Mouse (Mus musculus): ENCODE results near the gene Tnrc6a.
A peak's percentile ranks its signal among the peaks of the same experiment; 100 is the strongest.

Gene Tnrc6a

DNA sequence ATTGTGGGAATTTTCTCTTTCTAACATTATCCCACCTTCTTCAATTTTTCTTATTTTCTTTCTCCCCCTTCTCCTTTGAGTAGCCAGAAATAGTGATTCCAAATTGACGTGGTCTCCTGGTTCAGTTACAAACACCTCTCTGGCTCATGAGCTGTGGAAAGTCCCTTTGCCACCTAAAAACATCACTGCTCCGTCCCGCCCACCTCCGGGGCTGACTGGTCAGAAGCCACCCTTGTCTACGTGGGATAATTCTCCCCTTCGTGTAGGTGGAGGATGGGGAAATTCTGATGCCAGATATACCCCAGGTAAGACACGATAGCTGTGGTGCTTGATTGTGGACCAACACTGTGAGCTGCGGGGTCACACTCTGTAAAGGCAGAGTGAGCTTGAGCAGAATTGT, 66.1 kb downstream of the Tnrc6a start:
- no peak for DNase-seq (ENCODE audit: low spot score in 2 of 2)

DNA sequence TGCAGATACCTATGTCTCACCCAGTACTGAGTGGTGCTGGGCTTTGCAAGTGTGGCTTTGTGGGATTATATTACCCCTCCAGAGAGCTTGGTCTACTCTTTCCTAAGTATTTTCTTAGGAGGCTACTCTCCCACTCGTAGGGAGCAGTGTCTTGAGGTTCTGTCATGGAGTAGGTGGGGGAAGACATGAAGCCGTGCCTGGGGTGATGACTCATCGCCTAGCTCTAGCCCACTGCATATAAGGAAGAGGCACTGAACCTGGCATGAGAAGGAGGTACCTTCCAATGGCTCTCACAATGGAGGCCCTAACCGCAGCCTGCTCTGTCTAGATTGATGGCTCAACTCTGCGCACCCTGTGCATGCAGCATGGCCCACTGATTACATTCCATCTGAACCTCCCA, 68.0 kb downstream of the Tnrc6a start:
- DNase-seq (ENCODE audit: low spot score in 2 of 2) = no peak

DNA sequence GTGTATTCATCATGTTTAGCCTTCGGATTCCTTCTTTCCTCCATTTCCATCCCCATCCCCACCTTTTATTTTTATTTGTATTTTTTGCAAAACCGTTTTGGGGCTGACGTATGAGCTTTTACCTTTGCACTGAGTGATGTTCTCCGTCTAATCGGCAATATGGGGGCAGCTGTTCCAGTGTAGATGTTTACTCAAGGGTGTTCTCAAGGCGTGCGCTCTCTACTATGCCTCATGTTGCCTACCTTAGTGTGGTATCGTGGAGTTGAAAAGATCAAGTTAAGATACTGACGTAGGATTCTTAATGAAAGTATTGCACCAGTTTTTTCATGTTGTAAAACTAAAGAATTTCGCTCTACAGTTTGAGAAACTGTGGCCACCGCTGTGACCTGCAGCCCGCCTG, 69.5 kb downstream of the Tnrc6a start:
- DNase-seq (ENCODE audit: low spot score in 2 of 2) = no peak

DNA sequence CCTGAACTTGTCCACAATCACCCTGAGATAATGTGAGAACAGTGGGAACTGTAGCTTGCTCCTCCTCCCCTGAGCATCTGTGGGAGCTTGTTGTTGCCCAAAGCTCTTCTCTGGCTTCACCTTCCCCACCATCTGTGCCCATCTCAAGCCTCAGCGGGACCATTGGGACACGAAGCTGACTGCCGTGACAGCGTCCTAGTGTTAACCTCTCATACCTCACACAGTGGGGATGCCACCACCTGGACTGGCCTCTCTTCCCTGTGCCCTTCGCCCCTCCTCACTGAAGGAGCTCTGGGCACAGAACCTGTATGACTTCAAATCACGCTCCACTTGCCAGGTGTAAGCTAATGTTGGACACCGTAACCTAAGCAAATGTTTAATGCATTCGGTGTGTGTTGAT, 71.0 kb downstream of the Tnrc6a start:
- no peak for DNase-seq (ENCODE audit: low spot score in 2 of 2)

DNA sequence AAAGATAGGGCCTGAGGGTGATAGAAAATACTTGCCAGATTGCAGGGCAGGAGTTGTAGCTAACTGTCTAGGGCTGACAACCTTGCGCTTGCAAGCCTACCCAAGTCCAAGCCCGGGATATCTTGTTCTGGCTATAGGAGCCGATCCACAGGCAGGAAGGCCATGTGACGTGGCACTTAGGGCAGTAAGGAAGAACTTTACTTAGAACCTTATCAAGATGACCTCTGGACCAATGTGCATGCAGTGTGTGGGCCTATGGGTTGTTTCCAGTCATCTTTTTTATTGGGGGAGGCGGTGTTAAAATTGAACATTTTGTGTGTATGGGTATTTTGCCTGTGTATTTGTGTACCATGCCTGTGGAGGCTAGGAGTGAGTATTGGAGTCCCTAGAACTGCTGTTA, 72.7 kb downstream of the Tnrc6a start:
- DNase-seq (ENCODE audit: low spot score in 2 of 2) = no peak

DNA sequence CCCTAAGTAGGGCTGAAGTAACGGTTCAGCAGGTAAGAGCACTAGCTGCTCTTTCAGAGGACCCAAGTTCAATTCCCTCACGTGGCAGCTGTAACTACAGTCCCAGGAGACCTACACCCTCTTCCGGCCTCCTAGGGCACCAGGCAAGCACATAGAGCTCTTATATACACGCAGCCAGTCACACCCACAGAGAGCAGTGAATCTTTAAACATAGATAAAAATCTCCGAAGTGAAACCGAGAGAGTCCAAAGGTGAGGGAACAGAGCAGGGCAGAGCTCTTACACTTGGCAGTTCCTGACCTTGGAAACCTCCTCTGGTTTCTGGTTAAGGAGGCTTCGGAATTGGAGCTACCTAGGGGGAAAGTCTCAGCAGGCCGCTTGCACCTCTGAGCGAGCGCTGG, 75.0 kb downstream of the Tnrc6a start:
- no peak for DNase-seq (ENCODE audit: low spot score in 2 of 2)

DNA sequence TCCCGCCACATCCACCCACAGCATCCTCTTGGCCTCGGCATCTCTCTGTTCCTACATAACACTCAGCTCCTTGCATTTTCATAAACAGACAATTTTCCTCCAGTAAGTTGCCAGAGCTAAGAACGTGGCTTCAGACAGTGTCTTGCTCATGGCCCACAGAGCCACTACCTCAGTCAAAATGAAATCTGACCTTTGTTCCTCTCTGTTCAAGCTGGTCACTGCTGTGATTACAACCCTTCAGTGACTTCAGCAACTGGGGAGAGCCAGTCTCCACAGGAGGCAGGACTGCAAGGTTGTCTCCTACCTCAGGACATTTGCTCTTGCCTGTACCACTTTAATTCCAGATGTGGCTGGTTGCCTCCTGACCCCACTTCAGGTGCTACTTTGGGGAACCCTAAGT, 75.5 kb downstream of the Tnrc6a start:
- no peak for DNase-seq (ENCODE audit: low spot score in 2 of 2)

DNA sequence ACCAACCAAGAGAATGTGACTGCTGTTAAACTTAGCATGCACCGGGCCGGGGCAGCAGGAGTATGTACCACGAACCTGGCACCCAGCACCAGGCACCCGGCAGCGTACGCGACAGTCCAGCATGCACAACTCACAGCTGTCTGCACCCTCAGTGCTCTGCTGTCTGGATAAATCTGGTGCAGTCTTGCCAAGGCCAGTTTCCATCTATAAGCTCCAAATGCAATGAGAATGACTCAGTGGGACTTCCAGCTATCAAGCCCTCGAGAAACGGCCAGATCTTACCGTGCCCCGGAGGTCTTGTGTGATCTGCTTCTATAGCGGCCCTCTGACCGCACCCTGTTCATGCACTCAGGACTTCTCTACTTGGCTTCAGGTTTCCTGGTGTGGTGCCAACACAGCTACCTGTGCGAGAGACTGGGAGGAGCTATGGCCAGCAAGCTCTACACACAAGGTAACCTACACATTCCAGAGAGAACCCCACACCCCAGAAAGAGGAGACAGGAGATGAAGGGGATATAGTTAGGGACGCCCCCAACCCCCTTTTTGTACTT, 76.0 kb downstream of the Tnrc6a start:
- no peak for DNase-seq (ENCODE audit: low spot score in 2 of 2)

DNA sequence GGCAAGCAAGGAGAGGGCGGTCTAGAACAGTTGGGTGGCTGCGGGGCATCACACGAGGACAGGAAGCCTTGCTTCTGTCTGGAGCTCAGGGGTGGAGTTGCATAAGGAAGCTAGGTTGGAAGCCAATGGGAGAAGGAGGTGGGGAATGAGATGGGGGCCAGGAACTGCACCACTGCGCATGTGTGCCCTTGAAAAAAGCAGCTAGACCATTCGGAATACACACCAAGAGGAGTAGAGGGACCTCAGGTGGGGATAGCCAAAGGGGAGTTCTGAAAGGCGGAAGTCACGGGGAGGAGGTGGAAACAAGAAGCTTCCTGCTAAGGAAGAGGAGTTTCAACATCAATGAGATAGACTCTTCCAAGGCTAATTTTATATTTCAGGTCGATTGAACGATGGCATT, 77.0 kb downstream of the Tnrc6a start:
- DNase-seq (ENCODE audit: low spot score in 2 of 2) = no peak

DNA sequence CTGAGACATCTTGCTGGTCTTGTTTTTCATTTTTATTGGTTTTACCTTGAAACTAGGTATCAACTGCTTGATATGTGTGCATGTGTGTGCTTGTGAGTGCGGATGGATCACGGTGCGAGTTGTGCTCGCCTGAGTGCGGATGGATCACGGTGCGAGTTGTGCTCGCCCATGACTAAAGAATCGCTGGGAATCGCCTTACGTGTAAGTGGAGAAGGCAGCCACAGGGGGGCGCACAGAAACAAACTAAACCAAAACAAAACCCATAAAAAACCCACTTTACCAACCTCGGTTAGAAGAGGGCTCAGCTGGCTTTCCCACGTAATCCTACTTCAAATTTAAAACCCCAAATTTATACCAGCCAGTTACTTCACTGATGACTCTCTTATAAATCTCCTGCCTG, 81.6 kb downstream of the Tnrc6a start:
- DNase-seq (ENCODE audit: low spot score in 2 of 2) = peak; percentile 62 to 66

DNA sequence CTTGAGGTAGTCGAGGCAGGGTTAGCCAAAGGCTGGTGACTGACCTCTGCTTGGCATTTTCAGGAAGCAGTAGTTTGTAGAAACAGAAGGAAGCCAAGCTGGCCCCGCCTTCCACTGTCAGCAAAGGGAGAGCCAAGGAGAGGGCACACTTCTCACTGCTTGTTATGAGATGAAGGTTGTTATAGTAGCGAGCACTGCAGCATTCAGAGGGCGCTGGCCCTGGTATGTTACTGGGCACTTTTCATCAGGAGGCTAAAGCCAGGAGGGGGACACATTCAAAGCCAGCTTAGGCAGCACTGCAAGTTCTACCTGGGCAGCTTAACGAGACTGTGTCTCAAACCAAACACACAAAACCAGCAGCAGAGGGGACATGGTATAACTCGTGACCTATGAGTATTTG, 83.9 kb downstream of the Tnrc6a start:
- no peak for DNase-seq (ENCODE audit: low spot score in 2 of 2)

DNA sequence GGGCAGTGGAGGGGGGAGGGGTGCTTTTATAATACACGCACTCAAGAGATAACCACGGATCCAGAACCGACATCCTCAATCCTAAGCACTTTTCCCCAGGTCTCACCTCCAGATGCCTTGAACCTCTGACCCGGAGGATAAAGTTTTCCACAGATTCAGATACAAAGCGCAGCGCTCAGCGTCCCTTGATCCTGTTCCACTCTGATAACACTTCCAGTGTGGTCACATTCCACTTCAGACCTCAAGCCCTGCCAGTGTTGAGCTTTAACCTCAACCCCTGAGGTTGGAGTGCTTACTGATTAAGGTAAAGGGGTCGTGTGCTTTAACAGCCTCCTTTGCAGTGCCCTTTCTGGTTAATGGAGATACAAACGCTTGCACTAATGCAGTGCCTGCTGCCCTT, 86.2 kb downstream of the Tnrc6a start:
- DNase-seq (ENCODE audit: low spot score in 2 of 2) = no peak

DNA sequence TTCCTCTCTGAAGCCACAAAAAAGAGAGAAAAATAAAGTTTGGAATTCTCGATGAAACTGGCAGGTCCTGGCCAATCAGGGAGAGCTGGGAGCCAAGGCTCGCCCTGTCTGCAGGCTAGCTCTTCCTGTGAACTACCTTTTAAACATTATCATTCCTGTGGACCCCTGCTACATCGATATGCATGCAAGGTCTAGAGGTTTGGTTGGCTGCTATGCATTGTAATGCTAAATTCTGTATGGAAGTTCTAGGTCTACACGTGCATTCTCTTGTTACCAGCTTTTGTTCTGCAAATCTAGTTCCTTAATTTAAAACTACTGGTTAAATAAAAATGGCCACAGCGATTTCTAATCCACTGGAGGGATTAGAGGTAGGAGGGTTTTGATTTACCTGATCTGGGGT, 87.8 kb downstream of the Tnrc6a start:
- DNase-seq (ENCODE audit: low spot score in 2 of 2) = no peak

DNA sequence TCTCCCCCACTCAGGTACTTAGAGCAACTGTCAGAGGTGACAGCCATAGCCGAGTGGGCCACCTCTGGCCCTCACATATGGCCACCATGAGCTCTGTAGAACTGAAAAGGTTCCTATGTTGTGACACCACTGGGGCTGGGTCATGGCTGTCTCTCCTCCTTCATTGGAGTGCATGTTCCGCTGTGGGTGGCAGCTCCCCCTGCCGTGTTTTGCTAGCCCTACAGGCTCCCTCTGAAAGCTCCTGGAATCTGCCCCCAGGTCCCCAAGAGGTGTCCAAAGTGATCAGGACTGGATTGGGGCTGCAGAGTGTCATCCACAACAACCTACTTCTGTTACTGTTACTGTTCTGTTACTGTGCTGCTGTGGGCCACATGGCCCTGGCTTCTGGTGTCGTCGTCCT, 88.6 kb downstream of the Tnrc6a start:
- DNase-seq (ENCODE audit: low spot score in 2 of 2) = no peak

DNA sequence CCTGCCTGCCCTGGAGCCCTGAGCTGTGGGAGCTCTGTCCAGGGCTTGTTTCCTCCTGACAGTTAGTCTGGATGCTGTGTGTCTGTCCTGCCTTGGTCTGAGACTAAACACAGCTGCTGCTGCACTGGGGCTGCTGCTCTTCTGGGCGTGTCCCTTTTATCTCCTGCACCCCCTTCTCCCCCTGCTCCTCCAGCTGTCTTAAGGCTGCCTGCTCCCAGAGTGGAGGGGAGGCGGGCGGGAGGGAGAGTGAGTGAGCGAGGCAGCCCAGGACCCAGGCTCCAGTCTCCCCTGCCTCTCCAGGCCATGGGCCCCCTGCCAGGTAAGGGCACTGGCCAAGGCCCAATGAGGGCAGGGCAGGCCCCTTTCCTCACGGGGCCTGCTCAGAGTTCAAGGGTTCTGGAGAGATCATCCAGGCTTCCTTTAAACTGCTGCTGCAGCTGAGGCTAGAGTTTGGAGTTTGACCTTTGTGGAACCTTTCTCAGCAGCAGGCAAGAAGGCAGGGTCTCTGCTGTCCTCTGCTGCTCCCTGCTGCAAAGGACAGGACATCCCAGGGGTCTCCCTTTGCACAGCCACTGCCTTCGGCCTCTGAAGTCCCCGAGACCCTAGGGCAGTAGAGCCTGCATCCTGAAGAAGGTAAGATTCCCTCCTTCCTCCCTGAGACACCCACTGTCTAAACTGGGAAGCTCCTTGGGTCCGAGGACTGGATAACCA, 90.8 kb downstream of the Tnrc6a start, which contains the start of gene Slc5a11:
Gene Slc5a11, plus strand, starts transcription at position 416 of the 711 bp plus-strand sequence.
- DNase-seq (ENCODE audit: low spot score in 2 of 2) = no peak

DNA sequence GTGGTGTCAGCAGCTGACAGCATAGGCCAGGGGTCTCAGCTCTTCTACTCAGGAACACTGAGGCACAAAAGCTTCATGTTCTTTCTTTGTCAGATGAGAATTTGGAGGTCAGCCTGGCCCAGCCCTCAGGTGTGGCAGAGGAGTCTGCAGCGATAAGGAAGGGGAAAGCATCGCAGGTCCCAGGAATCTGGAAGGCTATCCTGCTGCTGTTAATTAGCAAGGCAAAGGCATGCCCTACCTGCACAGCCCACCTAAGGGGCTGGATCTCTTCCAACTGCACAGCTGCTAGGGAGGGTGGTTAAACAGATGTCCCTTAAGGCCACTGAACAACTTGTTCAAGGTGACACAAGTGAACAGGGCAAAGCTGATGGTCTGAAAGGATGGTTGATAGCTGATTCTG, 91.5 kb downstream of the Tnrc6a start:
- no peak for DNase-seq (ENCODE audit: low spot score in 2 of 2)

DNA sequence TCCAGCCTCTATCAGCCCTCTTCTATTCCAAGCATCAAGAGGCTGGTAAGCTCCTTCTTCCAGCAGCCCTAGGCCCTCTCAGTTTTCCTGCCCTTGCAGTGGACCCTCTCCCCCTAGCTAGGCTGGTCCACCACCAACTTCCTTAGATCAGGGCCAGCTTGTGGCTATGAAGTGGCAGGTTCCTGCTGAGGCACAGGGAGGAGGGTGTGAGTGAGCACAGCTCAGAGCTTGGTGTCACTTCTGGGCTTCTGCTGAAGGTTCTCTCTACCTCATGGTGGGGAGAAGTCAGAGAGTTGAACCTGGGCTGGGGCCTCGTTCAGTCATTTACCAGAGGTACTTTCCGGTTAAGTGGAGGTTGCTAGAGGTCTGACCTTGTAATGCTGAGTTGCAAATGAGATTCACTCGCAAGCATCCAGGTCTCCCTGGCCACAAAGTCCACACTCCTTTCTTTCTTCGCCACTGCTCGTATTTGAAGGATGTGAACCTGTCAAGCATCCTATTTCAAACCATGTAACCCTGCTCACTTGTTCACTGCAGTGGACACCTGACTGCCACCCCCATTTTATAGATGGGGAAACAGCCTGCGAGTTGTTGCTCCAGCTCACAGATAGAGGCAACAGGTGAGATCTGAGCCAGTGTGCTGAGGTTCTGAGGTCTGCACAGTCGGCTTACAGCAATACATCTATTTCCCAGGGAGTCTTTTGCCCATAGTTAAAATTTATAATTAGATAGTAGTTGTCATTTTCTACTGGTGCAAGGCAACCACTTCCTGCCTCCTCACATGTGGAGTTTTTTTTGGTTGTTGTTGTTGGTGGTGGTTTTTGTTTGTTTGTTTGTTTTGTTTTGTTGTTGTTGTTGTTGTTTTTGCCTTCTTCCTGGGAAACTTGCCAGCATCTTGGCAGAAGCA, 94.0 kb downstream of the Tnrc6a start:
- no peak for DNase-seq (ENCODE audit: low spot score in 2 of 2)

DNA sequence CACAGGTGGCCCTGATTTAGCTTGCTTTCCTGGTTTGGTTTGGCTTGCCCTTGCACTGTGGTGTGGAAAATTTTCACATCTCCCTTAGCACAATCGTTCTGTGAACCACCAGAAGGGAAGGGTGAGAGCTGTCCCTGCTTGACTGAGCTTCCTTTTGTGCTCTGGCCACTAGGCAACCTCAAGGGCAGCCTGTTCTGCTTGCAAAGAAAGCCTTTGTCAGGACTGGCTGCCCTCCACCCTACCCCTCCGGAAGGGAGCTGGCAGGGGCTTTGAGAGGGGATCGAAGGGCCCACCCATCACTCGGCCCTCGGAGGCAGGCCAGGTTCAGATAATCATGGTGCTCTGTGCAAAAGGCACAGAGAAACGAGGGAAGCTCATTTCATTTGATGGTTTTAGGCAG, 94.9 kb downstream of the Tnrc6a start:
- peak; percentile 29 to 36 for DNase-seq (ENCODE audit: low spot score in 2 of 2)

DNA sequence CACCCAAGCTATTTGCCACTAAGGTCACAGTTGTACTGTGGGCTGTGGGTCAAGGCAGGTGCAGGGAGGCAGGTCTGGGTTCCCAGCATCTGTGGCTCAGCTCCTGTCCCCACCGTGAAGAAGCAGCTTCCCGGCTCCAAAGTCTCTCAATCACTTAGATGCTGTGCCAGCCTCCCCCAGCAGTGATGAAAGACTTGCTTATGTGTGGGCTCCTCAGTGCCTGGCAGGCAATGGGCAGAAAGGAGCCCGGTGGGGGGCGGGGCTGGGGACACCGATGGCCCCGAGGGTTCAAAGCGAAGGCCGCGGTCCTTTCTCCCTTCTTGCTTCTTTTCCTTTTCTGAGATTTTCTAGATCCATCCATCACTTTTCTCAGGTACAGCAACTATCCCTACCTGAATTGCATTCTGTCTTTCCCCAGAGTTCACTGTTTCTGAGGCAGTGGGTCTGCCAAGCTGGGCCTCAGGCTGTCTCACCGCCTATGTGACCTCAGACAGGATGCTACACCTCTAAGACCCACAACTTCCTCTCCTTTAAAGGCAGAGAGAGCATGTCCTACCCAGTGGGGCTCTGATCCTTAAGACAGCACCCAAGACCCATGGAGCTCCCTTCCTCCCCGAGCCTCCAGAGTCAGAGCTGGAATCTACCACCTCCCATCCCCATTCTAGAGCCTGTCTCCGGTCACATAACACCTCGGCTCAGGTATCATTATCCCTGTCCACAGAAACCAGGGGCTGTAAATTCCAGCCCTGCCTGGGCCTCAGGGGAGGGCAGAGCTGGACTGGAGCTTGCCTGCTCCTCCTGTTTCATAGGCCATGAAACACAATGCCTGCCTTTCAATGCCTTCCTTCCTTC, 96.3 kb downstream of the Tnrc6a start:
- DNase-seq (ENCODE audit: low spot score in 2 of 2) = peak; percentile 16 to 19

DNA sequence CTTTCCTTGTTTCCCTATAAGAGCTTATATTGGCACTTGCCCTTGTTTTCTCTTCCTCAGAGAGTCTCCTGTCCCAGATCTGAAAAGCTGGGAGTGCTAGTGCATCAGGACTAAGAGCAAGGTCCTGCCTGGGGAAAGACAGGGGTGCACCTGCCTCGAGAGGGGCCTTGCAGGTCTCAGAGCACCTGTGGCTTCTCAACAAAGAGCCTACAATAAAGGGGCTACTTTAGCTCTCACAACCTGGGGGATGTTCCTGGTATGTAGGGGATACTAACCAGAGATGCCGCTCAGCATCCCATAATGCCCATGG, 96.9 kb downstream of the Tnrc6a start:
- no peak for DNase-seq (ENCODE audit: low spot score in 2 of 2)

DNA sequence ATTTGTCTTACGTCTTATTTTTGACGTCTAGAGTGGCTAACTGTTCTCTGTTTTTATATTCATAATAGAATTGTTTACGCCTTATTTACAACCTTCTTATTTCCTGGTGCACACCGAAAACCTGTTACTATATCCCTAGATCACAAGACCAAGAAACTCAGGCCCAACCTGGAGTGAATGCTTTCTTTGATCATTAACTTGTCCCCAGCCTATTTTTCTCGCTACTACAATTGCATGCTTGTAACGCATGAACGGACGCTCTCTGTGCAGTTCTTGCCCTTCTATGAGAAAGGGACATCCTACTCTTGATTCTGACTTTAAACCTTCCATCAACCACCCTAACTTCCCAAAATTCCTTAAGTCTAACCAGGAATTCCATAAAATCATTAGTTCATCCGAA, 100.4 kb downstream of the Tnrc6a start:
- DNase-seq (ENCODE audit: low spot score in 2 of 2) = no peak

DNA sequence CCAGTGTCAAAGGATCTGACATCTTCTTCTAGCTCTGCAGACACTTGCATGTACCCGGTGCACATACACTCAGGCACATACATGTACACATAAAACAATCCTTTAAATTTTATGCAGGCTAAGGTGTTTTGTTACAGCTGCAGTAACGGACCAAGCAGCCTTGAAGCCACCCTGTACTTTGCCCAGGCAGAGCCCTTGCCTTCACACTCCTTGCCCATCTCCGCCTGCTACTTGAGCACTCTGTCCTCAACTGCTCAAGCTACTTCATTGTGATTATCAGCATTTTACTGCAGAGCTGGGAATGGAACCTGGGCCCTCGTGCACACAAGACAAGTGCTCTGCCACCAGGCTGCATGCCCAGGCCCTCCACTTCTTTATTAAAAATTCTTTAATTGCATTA, 101.5 kb downstream of the Tnrc6a start:
- no peak for DNase-seq (ENCODE audit: low spot score in 2 of 2)
